Mouse (Mus musculus) kidney, postnatal 14 days (tissue): ENCODE data around the gene Hist1h2bb.
"Not testable (repeated sequence)": the region's sequence is repeated elsewhere in the genome, so short reads cannot be mapped to it uniquely, and the experiment has no call there.

Experiments used
- DNase-seq: peaks from one replicate; pipeline ENCODE4 v3.0.0; 2022; ENCODE audit warnings: mixed read lengths

Gene Hist1h2bb

DNA sequence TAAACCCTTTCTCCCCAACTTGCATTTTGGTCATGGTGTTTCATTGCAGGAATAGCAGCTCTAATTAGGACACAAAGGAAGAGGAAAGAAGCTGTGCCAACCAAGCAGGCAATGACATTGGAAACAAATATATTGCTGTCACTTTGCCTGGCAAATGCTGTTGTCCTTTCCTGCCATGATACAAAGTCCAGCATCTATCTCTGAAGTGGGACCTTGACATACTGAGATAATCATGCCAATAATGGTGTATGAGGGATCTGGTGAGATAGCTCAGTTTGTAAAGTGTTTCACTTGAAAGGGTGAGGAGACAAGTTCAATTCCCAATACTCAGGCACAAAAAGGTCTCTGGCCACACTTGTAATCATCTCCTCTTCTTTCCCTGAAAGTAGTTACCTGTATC lies 20.2 kb downstream of the Hist1h2bb start:
- DNase-seq: no peak

DNA sequence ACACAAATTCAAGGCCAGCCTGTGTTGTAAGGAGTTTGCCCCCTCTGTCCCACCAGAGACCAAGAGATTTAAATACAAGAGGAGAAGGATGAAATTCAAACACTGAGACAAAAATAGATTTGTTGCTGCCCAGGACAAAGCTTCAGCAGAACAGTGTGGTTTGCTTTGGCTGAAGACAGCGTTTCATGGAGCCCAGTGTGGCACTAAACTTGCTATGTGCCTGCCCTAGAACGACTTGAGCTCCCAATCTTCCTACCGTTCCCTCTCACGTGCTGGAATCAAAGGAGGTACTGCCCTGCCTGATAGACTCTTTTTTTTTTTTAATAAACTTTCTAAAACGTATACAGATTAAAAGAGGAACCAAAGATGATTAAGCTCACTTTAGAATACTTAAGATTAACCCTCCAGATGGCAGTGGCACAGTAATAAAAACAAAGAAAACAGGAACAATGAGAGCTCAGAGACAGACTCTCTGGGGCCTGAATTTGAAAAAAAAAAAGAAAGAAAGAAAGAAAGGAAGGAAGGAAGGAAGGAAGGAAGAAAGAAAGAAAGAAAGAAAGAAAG lies 22.4 kb downstream of the Hist1h2bb start:
- no peak for DNase-seq

DNA sequence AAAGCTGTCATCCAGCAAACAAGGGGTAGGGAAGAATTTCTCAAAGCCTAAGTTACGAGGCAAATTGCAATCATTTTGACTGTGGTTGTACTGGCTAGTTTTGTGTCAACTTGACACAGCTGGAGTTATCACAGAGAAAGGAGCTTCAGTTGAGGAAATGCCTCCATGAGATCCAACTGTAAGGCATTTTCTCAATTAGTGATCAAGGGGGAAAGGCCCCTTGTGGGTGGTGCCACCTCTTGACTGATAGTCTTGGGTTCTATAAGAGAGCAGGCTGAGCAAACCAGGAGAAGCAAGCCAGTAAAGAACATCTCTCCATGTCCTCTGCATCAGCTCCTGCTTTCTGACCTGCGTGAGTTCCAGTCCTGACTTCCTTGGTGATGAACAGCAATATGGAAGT lies 23.1 kb downstream of the Hist1h2bb start, which contains the start of gene Trim38:
Gene Trim38 (plus strand): TSS at position 301 of the 400 bp plus-strand sequence.
- not testable (repeated sequence) for DNase-seq

DNA sequence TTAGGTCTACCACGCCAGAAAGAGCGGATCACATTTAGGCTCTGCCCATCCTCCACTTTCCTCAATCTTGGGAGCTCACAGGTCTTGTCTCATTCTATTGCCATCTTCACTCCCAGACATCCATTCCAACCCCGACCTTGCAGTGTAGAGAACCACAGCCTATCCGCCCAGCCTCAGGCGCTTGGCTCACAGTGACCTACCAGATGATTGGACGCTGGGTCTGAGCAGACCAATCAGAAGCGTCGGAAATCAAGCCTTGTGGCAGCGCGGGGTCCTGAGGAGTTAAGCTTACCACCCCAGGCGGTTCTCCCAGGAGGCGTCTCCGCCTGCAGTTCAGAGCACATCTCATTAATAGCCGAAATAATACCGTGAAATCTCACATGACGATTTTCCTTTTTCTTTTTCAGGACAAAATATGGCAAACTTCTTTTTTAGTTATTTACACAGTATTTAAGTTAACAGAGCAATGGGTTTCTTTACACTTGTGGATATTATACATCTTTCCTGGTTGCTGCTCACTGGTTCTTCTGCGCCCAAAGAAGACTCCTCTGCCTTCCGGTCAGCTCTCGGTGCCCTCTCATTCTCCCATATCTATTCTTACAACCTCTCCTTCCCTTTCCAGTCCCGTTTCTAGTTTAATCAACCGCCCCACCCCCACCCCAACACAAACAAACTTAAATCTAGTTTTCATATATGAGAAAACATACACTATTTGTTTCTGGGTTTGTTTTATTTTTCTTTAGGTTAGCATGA lies 26.2 kb downstream of the Hist1h2bb start:
- peak; percentile 29 for DNase-seq

DNA sequence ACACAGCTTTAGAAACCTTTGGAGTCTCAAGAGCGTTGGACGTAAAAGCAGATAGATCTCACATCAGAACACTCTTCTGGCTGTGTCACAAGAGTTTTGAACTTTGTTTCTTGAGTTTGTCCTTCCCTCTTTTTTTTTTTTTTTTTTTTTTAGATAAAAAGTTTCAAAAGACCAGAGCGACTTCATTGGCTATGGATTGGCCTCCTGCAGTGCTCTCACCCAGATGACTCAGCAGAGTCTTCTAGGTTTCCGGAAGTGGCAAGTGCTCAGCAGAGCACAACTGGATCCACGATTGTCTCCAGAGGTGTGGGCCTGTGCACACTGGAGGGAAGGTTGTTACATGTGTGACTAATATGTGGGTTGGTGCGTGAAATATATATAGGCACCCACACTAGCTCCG lies 31.8 kb downstream of the Hist1h2bb start:
- DNase-seq: no peak

- DNase-seq: no peak
Observed at GRCm38 (mm10) chr13:23779025-23779424, 32.5 kb downstream of the Hist1h2bb start.

DNA sequence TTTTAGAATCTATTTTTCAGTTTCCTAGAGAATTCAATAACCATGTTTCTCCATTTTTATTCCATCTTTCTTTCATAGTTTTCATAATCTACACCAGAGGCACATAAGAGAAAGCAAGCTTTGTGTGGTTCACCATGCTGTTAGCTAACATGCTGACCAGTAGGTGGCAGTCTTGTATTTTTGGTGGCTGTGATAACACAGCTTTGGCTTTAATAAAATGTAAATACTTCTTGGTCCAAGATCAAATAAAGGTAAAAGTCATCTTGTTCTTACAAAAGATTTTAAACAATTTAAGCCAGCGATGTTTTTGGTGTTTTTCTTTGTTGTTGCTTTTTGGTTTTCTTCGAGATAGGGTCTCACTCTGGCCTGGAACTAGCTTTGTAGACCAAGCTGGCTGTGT lies 46.0 kb downstream of the Hist1h2bb start:
- DNase-seq: peak; percentile 51
